Mouse (Mus musculus) stomach, embryonic 16.5 days (tissue): ENCODE results near the gene Trpm2. TPM values are rescaled to one million over a fixed set of nuclear protein-coding genes. Genes with fewer than 3 reads are reported as not detected.

Source experiments
- ATAC-seq: fragments of 200-750 bp; cut with Nextera tagmentation; 2 replicates; pipeline ENCODE4 v1.8.0; 2017; ENCODE audit warnings: moderate number of reproducible peaks, moderate TSS enrichment; ENCODE audit not compliant: insufficient read depth, low FRiP score
- H3K27ac ChIP-seq: fragments of 300-500 bp; sonication (generic); 2 replicates; pipeline ENCODE4 v1.5.1; 2014; ENCODE audit warnings: low read length
- H3K27me3 ChIP-seq: fragments of 300-500 bp; sonication (generic); 2 replicates; pipeline ENCODE4 v1.6.1; 2014; ENCODE audit warnings: low read length, control low read depth, mixed read lengths; ENCODE audit not compliant: control insufficient read depth, insufficient read depth
- H3K36me3 ChIP-seq: fragments of 300-500 bp; sonication (generic); 2 replicates; pipeline ENCODE4 v1.6.1; 2014; ENCODE audit warnings: low read length; ENCODE audit not compliant: control insufficient read depth, insufficient read depth
- H3K4me1 ChIP-seq: fragments of 300-500 bp; sonication (generic); 2 replicates; pipeline ENCODE4 v1.6.1; 2014; ENCODE audit warnings: low read length, control low read depth, mixed read lengths; ENCODE audit not compliant: control insufficient read depth, insufficient read depth
- H3K4me2 ChIP-seq: fragments of 300-500 bp; sonication (generic); 2 replicates; pipeline ENCODE4 v1.6.1; 2014; ENCODE audit warnings: low read depth, low read length, mixed read lengths
- H3K4me3 ChIP-seq: fragments of 300-500 bp; sonication (generic); replicated peaks from 2 replicates; pipeline ENCODE4 v1.5.1; 2014; ENCODE audit warnings: mild to moderate bottlenecking, low read length
- H3K9ac ChIP-seq: fragments of 300-500 bp; sonication (generic); 2 replicates; pipeline ENCODE4 v1.6.1; 2014; ENCODE audit warnings: low read length
- H3K9me3 ChIP-seq: fragments of 300-500 bp; sonication (generic); replicated peaks from 2 replicates; pipeline ENCODE4 v1.6.1; 2016; ENCODE audit warnings: low read length, control low read depth; ENCODE audit not compliant: control insufficient read depth
- WGBS: fragments of 180-500 bp; shearing (Covaris S2); extraction: QIAGEN DNeasy Blood & Tissue Kit; methylation state at CpG from one replicate; pipeline ENCODE4 v1.1.7; 2014; 5-methylcytosine and 5-hydroxymethylcytosine counted together
- polyA plus RNA-seq: library from polyadenylated mRNA; unstranded; fragments of >200 nt; fragmentation: Nextera tagmentation; extraction: Ambion mirVana; gene quantifications from 2 replicates; pipeline ENCODE4 v1.2.1, GENCODE M21; 2015

Trpm2 gene
- polyA plus RNA-seq, 1 experiment from 2014 or later: 1.1 TPM

DNA sequence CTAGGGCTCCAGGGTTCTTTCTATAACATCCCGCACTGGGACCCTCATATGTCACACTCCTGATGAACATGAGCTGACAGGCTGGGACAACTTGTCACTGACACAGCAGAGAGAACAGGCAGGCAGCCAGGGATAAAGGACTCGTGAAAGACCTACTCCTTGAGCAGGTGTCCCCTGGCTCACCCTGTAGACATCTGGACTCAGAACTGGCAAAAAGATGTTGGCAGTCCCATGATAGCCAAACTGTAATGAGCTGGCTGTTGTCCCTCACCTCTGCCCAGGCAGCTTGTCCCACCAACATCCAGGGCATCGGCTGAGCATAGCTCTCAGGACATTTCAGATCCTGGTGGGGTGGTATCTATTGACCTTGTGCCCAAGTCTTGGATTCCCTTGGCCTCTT is 25.3 kb upstream of the Trpm2 start:
- no peak overlapping the region for H3K9ac ChIP-seq
- H3K4me2 ChIP-seq: no peak overlapping the region
- H3K4me1 ChIP-seq: no peaks in the 10 kb centered on the region
- WGBS: 88% methylated on average over 3 of the region's 3 CpGs
- H3K27me3 ChIP-seq: no peaks in the 10 kb centered on the region
- H3K9me3 ChIP-seq: no peaks in the 10 kb centered on the region
- no peak for ATAC-seq
- H3K36me3 ChIP-seq: peaks cover 38% of the 10 kb centered on the region
- no peak overlapping the region for H3K4me3 ChIP-seq
- H3K27ac ChIP-seq: no peak overlapping the region

DNA sequence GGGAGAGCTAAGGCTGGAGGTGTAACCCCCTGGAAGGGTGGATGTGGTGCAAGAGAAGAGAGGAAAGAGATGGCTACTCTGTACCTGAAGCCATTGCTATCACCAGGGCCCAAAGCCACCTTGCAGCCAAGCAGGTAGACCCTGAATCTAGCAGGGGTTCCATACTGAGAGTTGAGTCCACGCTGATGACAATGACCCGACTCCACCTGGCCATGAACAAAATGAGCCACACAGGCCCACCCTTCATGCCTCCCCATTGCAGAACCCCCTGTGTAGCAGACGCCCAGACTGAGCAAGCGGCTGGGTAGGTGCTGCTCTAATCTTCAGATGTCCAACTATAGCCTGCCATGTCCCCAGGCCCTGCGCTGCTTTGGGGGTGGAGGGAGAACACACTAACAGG is 15.4 kb upstream of the Trpm2 start:
- Histone ChIP-seq H3K27ac (no peak overlapping the region), H3K4me2 (no peak overlapping the region), H3K4me3 (no peak overlapping the region), H3K36me3 (peaks cover 13% of the 10 kb centered on the region; the same call in 1 of the 2 replicates), H3K9me3 (no peaks in the 10 kb centered on the region), H3K4me1 (no peaks in the 10 kb centered on the region), H3K9ac (no peak overlapping the region), H3K27me3 (no peaks in the 10 kb centered on the region)
- 77% methylated on average over 5 of the region's 5 CpGs for WGBS
- ATAC-seq: no peak

DNA sequence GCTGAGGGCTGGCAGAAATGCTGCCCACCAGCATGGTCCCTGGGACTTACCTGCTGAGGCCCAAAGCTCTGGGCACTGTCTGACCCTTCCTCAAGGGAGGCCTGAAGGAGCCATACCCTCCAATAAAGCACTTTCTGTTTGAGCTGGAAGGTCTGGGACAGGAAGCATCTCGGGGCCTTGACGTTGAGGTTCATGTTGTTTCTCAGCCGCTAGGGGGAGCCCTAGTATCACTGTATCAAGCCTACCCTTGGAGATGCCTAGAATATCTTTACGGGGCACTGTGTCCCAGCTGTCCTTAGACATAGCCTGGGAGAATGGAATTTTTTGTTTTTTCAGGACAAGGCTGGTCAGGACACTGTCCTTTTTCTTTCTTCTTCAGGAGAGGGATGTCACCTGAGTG is 14.3 kb upstream of the Trpm2 start:
- no peaks in the 10 kb centered on the region for H3K4me1 ChIP-seq
- peak; percentile 61 for ATAC-seq
- WGBS: 2% methylated on average over 4 of the region's 4 CpGs
- H3K4me2 ChIP-seq: no peak overlapping the region
- no peaks in the 10 kb centered on the region for H3K27me3 ChIP-seq
- H3K9ac ChIP-seq: peak overlapping the region; percentile 25; the same call in 1 of the 2 replicates
- H3K4me3 ChIP-seq: no peak overlapping the region
- H3K27ac ChIP-seq: no peak overlapping the region
- H3K36me3 ChIP-seq: peaks cover 11% of the 10 kb centered on the region; the same call in 1 of the 2 replicates
- H3K9me3 ChIP-seq: no peaks in the 10 kb centered on the region

DNA sequence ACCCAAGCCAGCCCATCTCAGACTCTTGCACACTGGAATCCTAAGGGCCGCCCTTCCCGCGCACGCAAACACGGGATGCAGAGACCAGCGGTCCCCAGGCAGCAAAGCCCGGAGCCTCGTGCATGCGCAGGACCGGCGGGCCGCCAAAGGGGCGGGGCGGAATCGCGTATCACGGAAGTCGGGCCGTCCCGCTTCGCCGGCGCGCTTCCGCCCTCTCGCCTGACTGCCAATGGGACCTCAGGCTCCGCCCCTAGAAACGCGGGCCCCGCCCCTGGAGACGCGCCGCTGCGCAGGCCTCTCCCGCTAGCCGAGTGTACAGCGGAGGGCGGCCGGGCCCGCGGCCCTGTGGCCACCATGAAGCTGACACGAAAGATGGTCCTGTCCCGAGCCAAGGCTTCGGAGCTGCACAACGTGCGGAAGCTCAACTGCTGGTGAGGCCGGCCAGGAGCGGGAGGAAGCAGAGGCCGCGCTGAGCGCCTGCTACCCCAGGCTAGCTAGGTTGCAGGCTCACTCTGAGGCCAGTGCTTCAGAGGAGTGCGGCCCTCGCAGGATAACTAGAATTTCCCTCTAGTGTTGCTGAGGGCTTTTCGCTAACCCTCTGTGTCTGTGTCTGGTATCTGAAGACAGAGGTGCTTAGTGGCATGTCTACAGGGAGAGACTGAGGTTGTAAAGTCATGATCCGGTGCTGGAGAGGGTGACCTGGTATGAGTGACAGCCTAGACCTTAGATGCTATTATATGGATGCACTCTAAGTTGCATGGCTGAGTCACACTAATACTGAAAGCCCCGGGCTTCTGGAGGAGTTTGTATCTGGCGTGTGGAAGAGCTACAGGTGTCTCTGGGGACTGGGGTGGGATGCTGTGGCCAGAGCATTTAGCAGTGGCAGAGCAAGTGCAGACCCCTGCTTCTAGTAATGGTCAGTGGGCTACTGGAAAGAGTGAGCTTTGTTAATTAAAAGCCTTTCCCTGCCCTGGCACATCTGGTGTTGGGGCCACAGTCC is 8.3 kb upstream of the Trpm2 start, which contains the start of gene 1810043G02Rik:
Gene 1810043G02Rik (plus strand): TSS at position 174 of the 1,000 bp plus-strand sequence.
- peak; percentile 95 for ATAC-seq
- no peaks in the 10 kb centered on the region for H3K9me3 ChIP-seq
- H3K4me2 ChIP-seq: peak within 1 kb of the TSS; percentile 83
- peak within 1 kb of the TSS; percentile 46; the same call in 1 of the 2 replicates for H3K27ac ChIP-seq
- H3K9ac ChIP-seq: peak within 1 kb of the TSS; percentile 85
- peaks cover 27% of the 10 kb centered on the region for H3K4me1 ChIP-seq
- peak within 1 kb of the TSS; percentile 86 for H3K4me3 ChIP-seq
- 1% methylated on average over 57 of the region's 57 CpGs for WGBS
- no peaks in the 10 kb centered on the region for H3K36me3 ChIP-seq
- no peaks in the 10 kb centered on the region for H3K27me3 ChIP-seq

DNA sequence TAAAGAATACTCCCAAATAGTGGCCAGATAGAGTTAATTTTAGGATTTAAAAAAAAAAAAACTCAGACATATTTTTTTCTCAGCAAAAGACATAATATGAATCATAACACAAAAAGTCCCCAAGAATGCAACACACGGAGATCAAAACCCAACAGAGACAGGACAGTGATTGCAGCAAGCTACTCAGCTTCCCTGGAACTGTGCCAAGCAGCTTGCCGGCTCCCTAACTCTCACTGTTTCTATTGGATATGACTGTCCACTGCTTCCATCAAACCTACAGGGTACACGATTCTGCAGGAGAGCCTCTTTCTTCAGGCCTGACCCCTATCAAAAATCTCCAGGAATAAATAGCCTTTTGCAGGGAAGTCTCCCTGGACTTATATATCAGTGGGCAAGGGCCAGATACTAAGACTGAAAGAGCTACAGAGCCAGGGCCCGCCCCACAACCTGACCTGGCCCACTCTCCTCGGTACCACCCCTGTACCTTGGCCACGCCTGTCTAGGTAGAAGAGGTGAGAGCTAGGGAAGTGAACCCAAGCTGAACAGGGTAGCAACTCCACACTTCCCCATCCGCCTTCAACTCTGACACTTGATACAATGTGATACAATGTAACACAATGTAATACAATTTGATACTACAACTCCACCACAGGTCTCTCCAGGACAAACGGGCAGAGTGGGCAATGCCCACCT is 6.2 kb upstream of the Trpm2 start:
- 55% methylated on average over 8 of the region's 8 CpGs for WGBS
- Histone ChIP-seq H3K4me1 (peaks cover 27% of the 10 kb centered on the region), H3K27me3 (no peaks in the 10 kb centered on the region), H3K36me3 (no peaks in the 10 kb centered on the region), H3K27ac (peak overlapping the region; percentile 57; the same call in 1 of the 2 replicates), H3K9me3 (no peaks in the 10 kb centered on the region), H3K4me2 (no peak overlapping the region), H3K4me3 (no peak overlapping the region), H3K9ac (no peak overlapping the region)
- no peak for ATAC-seq

DNA sequence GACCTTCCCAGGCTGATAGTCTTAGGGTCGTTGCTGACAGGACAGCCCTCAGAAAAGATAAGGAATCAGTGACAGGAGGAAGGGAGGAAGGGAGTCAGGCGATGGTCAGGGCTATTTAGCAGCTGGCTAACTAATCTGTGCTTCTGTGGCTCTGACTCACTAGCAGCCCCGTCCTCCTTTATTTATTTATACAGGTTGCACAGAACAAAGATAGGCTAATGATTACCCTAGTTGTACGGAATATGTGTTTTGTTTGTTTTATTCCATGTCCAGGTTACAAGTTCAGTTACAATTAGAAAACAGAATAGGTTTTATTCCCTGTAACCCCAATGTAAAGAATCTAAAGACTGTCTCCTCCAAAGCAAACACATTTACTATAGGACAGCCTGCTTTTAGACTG is 5.3 kb upstream of the Trpm2 start:
- Histone ChIP-seq H3K9ac (peak overlapping the region; percentile 2; the same call in 1 of the 2 replicates), H3K9me3 (no peaks in the 10 kb centered on the region), H3K4me1 (peaks cover 27% of the 10 kb centered on the region), H3K36me3 (no peaks in the 10 kb centered on the region), H3K27ac (peak overlapping the region; percentile 77), H3K4me3 (no peak overlapping the region), H3K27me3 (peaks cover under 1% of the 10 kb centered on the region; the same call in 1 of the 2 replicates), H3K4me2 (no peak overlapping the region)
- peak; percentile 37; the same call in 1 of the 2 replicates for ATAC-seq
- WGBS: 11% methylated on average over 4 of the region's 4 CpGs

DNA sequence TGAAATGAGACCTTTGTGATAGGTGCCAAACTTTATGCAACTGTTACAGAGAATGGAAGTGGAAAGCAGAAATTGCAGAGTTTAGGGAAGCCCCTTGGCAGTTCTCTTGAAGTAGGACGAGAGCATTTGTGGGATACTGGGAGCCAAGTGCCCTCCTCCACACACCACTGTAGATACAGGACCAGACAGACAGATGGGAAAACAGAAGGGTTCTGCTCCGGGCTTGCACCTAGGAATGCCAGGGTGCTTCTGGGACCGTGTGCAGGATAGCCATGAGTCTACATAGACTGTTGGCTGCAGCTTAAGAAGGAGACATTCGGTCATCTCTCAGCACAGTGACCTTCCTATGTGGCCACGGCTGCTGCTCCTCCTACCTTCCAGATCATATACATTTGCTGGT is 4.4 kb upstream of the Trpm2 start:
- H3K9me3 ChIP-seq: no peaks in the 10 kb centered on the region

DNA sequence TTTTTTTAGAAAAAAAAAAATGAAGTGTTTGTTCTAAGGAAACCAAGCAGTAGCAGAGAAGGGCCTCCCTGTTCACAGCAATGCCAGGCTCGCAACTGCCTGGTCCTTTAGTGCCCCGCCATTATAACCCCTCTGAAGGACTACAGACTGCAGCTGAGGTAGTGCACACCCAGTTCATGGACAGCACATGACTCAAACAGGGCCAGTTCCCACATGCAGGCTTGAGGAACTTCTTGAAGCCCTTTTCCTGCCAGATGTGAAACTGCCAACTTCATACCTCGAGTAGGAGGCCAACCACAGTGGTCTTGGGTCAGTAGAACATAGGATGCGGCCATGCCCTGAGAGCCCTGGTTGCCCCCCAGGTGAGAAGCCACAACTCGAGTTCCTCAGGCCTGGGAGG is 4.0 kb upstream of the Trpm2 start:
- no peak overlapping the region for H3K4me2 ChIP-seq
- no peak overlapping the region for H3K9ac ChIP-seq
- no peak overlapping the region for H3K27ac ChIP-seq
- no peak for ATAC-seq
- no peak overlapping the region for H3K4me3 ChIP-seq
- WGBS: 71% methylated on average over 5 of the region's 5 CpGs
- no peaks in the 10 kb centered on the region for H3K9me3 ChIP-seq
- H3K36me3 ChIP-seq: no peaks in the 10 kb centered on the region
- H3K27me3 ChIP-seq: peaks cover 13% of the 10 kb centered on the region
- peaks cover 32% of the 10 kb centered on the region for H3K4me1 ChIP-seq

More for the DNA sequence above, 4.4 kb upstream of the Trpm2 start:
- Histone ChIP-seq H3K4me1 (peaks cover 31% of the 10 kb centered on the region), H3K9ac (no peak overlapping the region), H3K4me2 (no peak overlapping the region), H3K36me3 (no peaks in the 10 kb centered on the region), H3K4me3 (no peak overlapping the region), H3K27ac (peak overlapping the region; percentile 77), H3K27me3 (peaks cover 9% of the 10 kb centered on the region)
- 62% methylated on average over 5 of the region's 5 CpGs for WGBS
- no peak for ATAC-seq
